Mouse (Mus musculus) cerebellum, postnatal 14 days (tissue): ENCODE measurements at regions not wholly inside any gene's neighbourhood (a gene's known extent, or its start where the extent isn't known, plus 50 kb on each side); places are given as distances from the start of the nearest gene placed in this dataset.
"Not testable (repeated sequence)": the region's sequence is repeated elsewhere in the genome, so short reads cannot be mapped to it uniquely, and the experiment has no call there.

ENCODE experiments used
- DNase-seq, 2 experiments: peaks; one replicate each; pipeline ENCODE4 v3.0.0; 2021; ENCODE audit warnings: mixed read lengths in 2 of 2

- DNase-seq = no peak
Observed at GRCm38 (mm10) chrX:127484659-127485058, 90.6 kb downstream of the 4921511C20Rik start.

GRCm38 (mm10) chrX:127519114-127519513 is 125.0 kb downstream of the 4921511C20Rik start:
- no peak for DNase-seq

- not testable (repeated sequence) for DNase-seq
Observed at GRCm38 (mm10) chrX:127524543-127524942, 130.4 kb downstream of the 4921511C20Rik start.

GRCm38 (mm10) chrX:127554001-127554400 is 159.9 kb downstream of the 4921511C20Rik start:
- DNase-seq = peak; percentile 1 to 9
